Mouse (Mus musculus) forebrain, postnatal 0 days (tissue): Measurements from ENCODE around the gene Nme7. TPM values are rescaled to one million over a fixed set of nuclear protein-coding genes. Genes with fewer than 3 reads are reported as not detected.

Source experiments
- ATAC-seq: fragments of 200-750 bp; cut with Nextera tagmentation; 2 replicates; pipeline ENCODE4 v1.8.0; 2017; ENCODE audit warnings: mild to moderate bottlenecking, moderate library complexity
- DNase-seq: peaks from one replicate; pipeline ENCODE4 v3.0.0-alpha.2; 2015
- H3K27ac ChIP-seq: fragments of 300-500 bp; sonication (generic); 2 replicates; pipeline ENCODE4 v1.5.1; 2014; ENCODE audit warnings: low read depth, mild to moderate bottlenecking, antibody characterized with exemption, low read length, moderate library complexity, mixed read lengths
- H3K27me3 ChIP-seq: fragments of 300-500 bp; sonication (generic); 2 replicates; pipeline ENCODE4 v1.6.1; 2014; ENCODE audit warnings: mild to moderate bottlenecking, low read length, mixed read lengths; ENCODE audit not compliant: insufficient read depth
- H3K36me3 ChIP-seq: fragments of 300-500 bp; sonication (generic); 2 replicates; pipeline ENCODE4 v1.6.1; 2014; ENCODE audit warnings: mild to moderate bottlenecking, moderate library complexity; ENCODE audit not compliant: insufficient read depth
- H3K4me1 ChIP-seq: fragments of 300-500 bp; sonication (generic); 2 replicates; pipeline ENCODE4 v1.6.1; 2014; ENCODE audit warnings: antibody characterized with exemption; ENCODE audit not compliant: insufficient read depth
- H3K4me2 ChIP-seq: fragments of 300-500 bp; sonication (generic); 2 replicates; pipeline ENCODE4 v1.6.1; 2014; ENCODE audit warnings: low read depth, mild to moderate bottlenecking, moderate library complexity
- H3K4me3 ChIP-seq: fragments of 300-500 bp; sonication (generic); 2 replicates; pipeline ENCODE4 v1.5.1; 2014; ENCODE audit warnings: low read depth, low read length, mixed read lengths
- H3K9ac ChIP-seq: fragments of 300-500 bp; sonication (generic); 2 replicates; pipeline ENCODE4 v1.6.1; 2014; ENCODE audit warnings: mild to moderate bottlenecking
- H3K9me3 ChIP-seq: fragments of 300-500 bp; sonication (generic); 2 replicates; pipeline ENCODE4 v1.6.1; 2016; ENCODE audit warnings: low read length
- CTCF ChIP-seq: sonication (generic); IDR thresholded peaks from 2 replicates; pipeline ENCODE4 v1.5.1; 2016; ENCODE audit warnings: antibody characterized with exemption, control low read depth, low read depth
- WGBS: fragments of 180-500 bp; shearing (Covaris S2); extraction: QIAGEN DNeasy Blood & Tissue Kit; methylation state at CpG from one replicate; pipeline ENCODE4 v1.1.7; 2014; 5-methylcytosine and 5-hydroxymethylcytosine counted together
- polyA plus RNA-seq: library from polyadenylated mRNA; unstranded; fragments of >200 nt; fragmentation: Nextera tagmentation; extraction: Ambion mirVana; gene quantifications from 2 replicates; pipeline ENCODE4 v1.2.1, GENCODE M21; 2015
- total RNA-seq: library from RNA; depleted of rRNA; stranded (reverse); fragments of >200 nt; gene quantifications from 2 replicates; pipeline ENCODE4 v1.2.3, GENCODE M21; 2014; rRNA removed

Nme7 gene
- total RNA-seq: 37.7 and 37.9 TPM in 2 replicates
- 32.1 and 33.2 TPM in 2 replicates for polyA plus RNA-seq

GRCm38 (mm10) chr1:164303821-164304220 lies at the start of gene Nme7:
Nme7 (plus strand) TSS chr1:164304121.
- no peak for ATAC-seq
- Histone ChIP-seq H3K27me3 (no peaks in the 10 kb centered on the region), H3K27ac (no peak within 1 kb of the TSS), H3K36me3 (peaks cover 33% of the 10 kb centered on the region), H3K9me3 (no peaks in the 10 kb centered on the region), H3K4me1 (peaks cover 15% of the 10 kb centered on the region; the same call in 1 of the 2 replicates), H3K4me2 (no peak within 1 kb of the TSS), H3K4me3 (no peak within 1 kb of the TSS), H3K9ac (no peak within 1 kb of the TSS)
- DNase-seq: no peak
- WGBS: 81% methylated on average over 5 of the region's 5 CpGs
- TF ChIP-seq CTCF: no peak

DNA sequence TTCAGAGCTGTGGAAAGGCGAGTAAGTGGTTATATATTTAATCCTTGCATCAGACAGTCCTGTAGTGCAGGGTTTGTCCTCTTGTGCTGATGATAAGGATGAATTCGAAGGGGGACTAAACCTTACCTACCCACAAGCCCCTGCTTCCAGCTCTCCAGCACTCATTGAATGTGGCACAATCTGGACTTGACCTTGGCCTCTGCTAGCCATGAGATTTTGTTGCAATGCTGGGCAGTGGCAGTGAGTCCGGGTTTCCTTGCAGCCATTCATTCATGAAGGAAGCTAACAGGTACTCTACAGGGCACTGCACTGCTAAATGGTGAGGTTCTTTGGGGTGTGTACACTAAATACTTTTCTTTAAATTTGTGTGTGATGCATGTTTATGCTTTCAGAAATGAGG lies 49.1 kb upstream of the Nme7 start:
- no peak overlapping the region for H3K27ac ChIP-seq
- no peaks in the 10 kb centered on the region for H3K36me3 ChIP-seq
- no peak overlapping the region for H3K4me3 ChIP-seq
- H3K4me2 ChIP-seq: no peak overlapping the region
- 82% methylated on average over 3 of the region's 3 CpGs for WGBS
- no peaks in the 10 kb centered on the region for H3K27me3 ChIP-seq
- H3K9ac ChIP-seq: no peak overlapping the region
- no peak for TF ChIP-seq CTCF
- H3K4me1 ChIP-seq: 0 out of 2 replicates have a peak, but pooled peaks cover 4% of the 10 kb centered on the region
- no peak for ATAC-seq
- no peak for DNase-seq
- no peaks in the 10 kb centered on the region for H3K9me3 ChIP-seq

DNA sequence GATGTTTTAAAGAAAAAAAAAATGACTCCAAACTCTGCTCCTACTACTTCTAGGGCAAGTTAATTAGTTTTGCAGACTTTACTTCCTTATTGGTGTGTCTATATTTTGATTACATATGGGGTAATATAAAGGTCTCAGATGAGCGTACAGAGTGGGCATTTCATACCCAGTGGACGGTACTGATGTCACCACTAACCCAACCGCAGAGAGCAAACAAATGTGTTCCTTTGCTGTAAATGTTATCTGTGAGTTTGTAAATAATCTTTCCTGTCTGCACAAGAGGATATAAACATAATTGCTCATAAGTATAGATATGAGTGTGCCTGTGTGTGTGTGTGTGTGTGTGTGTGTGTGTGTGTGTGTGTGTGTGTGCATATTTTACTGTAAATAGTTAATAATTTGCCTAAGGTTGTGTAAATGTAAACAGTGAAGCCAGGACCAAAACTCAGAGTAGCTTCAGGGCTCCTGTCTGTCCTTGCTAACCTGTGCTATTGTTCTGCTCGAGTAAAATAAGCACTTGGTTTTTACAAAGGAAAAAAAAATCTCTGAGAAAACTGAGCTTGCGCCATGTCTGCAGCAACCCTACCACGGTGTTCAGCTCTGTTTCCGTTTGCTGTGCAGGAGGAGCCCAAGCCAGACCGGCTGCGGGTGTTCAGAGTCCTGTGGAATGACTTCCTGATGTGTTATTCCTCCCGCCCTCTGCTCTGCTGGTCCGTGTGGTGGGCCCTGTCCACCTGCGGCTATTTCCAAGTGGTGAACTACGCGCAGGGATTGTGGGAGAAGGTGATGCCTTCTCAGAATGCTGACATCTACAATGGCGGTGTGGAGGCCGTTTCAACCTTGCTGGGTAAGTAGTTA lies 43.5 kb upstream of the Nme7 start:
- 92% methylated on average over 16 of the region's 16 CpGs for WGBS

DNA sequence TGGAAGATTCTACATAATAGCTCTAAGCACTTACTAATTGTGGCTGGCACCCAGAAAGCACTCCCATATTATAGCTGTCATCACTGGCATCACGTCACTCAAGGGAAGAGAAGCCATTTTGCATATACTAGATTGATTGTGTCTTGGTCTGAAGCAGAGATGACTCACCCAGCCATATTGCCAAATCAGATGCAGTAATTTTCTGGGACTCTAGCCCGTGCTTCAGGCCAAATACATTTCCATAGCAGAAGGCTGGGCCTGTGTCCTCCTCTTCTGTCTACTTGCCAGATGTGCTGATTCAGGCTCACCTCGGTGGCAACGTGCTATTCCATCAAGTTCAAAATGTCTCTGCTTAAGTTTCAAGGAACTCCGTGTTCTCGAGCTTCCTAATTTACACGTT lies 42.4 kb upstream of the Nme7 start:
- H3K9me3 ChIP-seq: no peaks in the 10 kb centered on the region
- H3K9ac ChIP-seq: no peak overlapping the region
- DNase-seq (peak; percentile 44), ATAC-seq (peak; percentile 84)
- no peaks in the 10 kb centered on the region for H3K27me3 ChIP-seq
- no peaks in the 10 kb centered on the region for H3K4me1 ChIP-seq
- H3K36me3 ChIP-seq: peaks cover 14% of the 10 kb centered on the region; the same call in 1 of the 2 replicates
- 66% methylated on average over 7 of the region's 7 CpGs for WGBS
- H3K4me3 ChIP-seq: no peak overlapping the region
- H3K4me2 ChIP-seq: no peak overlapping the region
- no peak overlapping the region for H3K27ac ChIP-seq
- no peak for TF ChIP-seq CTCF

More for the DNA sequence above, 43.5 kb upstream of the Nme7 start:
- H3K4me3 ChIP-seq: no peak overlapping the region
- H3K27me3 ChIP-seq: no peaks in the 10 kb centered on the region
- ATAC-seq (no peak), DNase-seq (no peak)
- H3K9ac ChIP-seq: no peak overlapping the region
- H3K9me3 ChIP-seq: no peaks in the 10 kb centered on the region
- no peaks in the 10 kb centered on the region for H3K4me1 ChIP-seq
- TF ChIP-seq CTCF: no peak
- peaks cover 14% of the 10 kb centered on the region; the same call in 1 of the 2 replicates for H3K36me3 ChIP-seq
- no peak overlapping the region for H3K4me2 ChIP-seq
- H3K27ac ChIP-seq: no peak overlapping the region

DNA sequence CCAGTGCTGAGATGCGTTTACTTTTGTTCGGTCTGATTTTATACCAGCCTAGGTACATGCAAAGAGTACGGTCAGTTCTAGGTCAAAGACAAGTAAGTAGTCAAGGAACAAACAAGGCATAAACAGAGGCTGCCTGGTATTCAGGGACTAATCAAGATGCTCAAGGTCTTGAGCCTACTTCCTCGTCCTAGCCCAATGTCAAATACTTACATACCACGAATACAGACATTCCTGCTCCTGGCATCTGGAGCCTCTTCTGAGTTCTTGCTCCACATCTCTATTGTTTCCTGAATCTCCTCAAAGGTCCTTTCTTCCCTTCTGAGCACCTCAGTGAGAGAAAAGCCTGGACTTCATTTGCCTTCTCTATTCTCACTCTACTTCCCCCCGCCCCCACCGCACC lies 33.0 kb upstream of the Nme7 start:
- no peak overlapping the region for H3K4me2 ChIP-seq
- H3K9ac ChIP-seq: no peak overlapping the region
- no peaks in the 10 kb centered on the region for H3K27me3 ChIP-seq
- H3K4me3 ChIP-seq: no peak overlapping the region
- H3K4me1 ChIP-seq: no peaks in the 10 kb centered on the region
- no peak for ATAC-seq
- TF ChIP-seq CTCF: no peak
- H3K36me3 ChIP-seq: no peaks in the 10 kb centered on the region
- 84% methylated on average over 7 of the region's 7 CpGs for WGBS
- H3K9me3 ChIP-seq: no peaks in the 10 kb centered on the region
- no peak overlapping the region for H3K27ac ChIP-seq
- DNase-seq: no peak

GRCm38 (mm10) chr1:164273659-164274058 lies 30.3 kb upstream of the Nme7 start:
- Histone ChIP-seq H3K4me3 (no peak overlapping the region), H3K9me3 (no peaks in the 10 kb centered on the region), H3K36me3 (no peaks in the 10 kb centered on the region), H3K27ac (no peak overlapping the region), H3K4me1 (no peaks in the 10 kb centered on the region), H3K4me2 (no peak overlapping the region), H3K9ac (no peak overlapping the region), H3K27me3 (no peaks in the 10 kb centered on the region)
- no peak for ATAC-seq
- no peak for DNase-seq
- 82% methylated on average over 6 of the region's 6 CpGs for WGBS
- no peak for TF ChIP-seq CTCF

GRCm38 (mm10) chr1:164275455-164275954 lies 28.4 kb upstream of the Nme7 start, which contains the start of gene Ccdc181:
Ccdc181 (plus strand) TSS chr1:164275585.
- H3K9me3 ChIP-seq: no peaks in the 10 kb centered on the region
- H3K4me1 ChIP-seq: no peaks in the 10 kb centered on the region
- peak; percentile 8; the same call in 1 of the 2 replicates for TF ChIP-seq CTCF
- H3K36me3 ChIP-seq: no peaks in the 10 kb centered on the region
- peak within 1 kb of the TSS; percentile 71 for H3K9ac ChIP-seq
- DNase-seq (peak; percentile 94), ATAC-seq (peak; percentile 100)
- no peaks in the 10 kb centered on the region for H3K27me3 ChIP-seq
- H3K4me3 ChIP-seq: peak within 1 kb of the TSS; percentile 74
- peak within 1 kb of the TSS; percentile 76 for H3K4me2 ChIP-seq
- peak within 1 kb of the TSS; percentile 88 for H3K27ac ChIP-seq
- WGBS: 2% methylated on average over 31 of the region's 31 CpGs
